Mouse (Mus musculus): ENCODE data around the gene S1pr4. TPM values are rescaled to one million over a fixed set of nuclear protein-coding genes. Genes with fewer than 3 reads are reported as not detected.

The S1pr4 gene
- polyA plus RNA-seq, 2 experiments, result 1.5 to 1.8 TPM

DNA sequence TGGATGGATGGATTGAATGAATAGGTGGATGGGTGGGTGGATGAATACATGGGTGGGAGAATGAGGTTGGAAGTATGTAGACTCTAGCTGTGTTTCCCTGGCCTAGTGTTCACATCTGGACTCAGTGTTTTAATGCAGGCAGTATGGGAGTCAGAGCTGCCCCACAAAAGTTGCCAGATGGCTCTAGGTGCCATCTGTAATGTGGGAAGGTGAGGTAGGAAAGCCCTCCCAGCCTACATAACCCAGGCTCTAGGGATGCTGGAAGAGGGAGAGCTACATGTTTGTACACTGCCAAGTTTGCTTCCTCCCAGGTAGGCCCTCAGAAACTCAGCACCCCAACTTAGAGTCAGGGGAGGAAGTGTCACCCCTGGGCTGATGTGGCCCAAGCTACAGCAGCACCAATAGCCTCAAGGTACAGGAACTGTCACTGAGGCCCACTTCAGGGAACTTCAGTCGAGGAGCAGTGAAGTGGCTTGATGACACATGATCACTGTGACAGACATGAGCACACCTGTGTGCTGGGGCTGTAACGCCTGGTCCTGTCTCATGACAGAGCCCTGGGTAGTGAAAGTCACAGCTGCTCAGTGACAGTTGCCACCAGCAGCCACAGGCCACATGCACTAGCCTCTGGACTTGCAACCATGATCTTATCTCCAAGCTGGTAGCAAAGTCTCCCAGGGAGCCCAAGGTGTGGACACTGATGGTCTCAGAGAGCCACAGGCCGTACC, 38.6 kb upstream of the S1pr4 start:
- no peaks in the 10 kb centered on the region for H3K9me3 ChIP-seq (ENCODE audit: control insufficient read depth, low read length)
- no peak for ATAC-seq (ENCODE audit: insufficient read depth)
- H3K9ac ChIP-seq (replicated peaks), result no peak overlapping the region
- H3K27me3 ChIP-seq (ENCODE audit: control insufficient read depth, insufficient read depth, low read length), result no peaks in the 10 kb centered on the region
- H3K36me3 ChIP-seq (replicated peaks; ENCODE audit: control insufficient read depth, insufficient read depth, low read depth), result no peaks in the 10 kb centered on the region
- DNase-seq (ENCODE audit: low read depth in 3 of 3, low spot score in 3 of 3), result no peak
- 63% methylated on average over 3 of the region's 3 CpGs for WGBS (ENCODE audit: insufficient replicate concordance)
- H3K27ac ChIP-seq, result no peak overlapping the region
- TF ChIP-seq EP300 (IDR thresholded peaks at IDR 0.05; ENCODE audit: low read depth) (no peak), CTCF (IDR thresholded peaks at IDR 0.05; ENCODE audit: low read depth) (no peak)
- no peak overlapping the region for H3K4me3 ChIP-seq (ENCODE audit: insufficient read depth in 1 of 2, low read depth in 2 of 2, low read length in 2 of 2)
- peaks cover 2 to 13% of the 10 kb centered on the region in 2 experiments; a peak in 2 of 4 replicates for H3K4me1 ChIP-seq (replicated peaks; ENCODE audit: control insufficient read depth in 2 of 2, insufficient read depth in 2 of 2, low read length in 1 of 2)
- no peak overlapping the region for H3K4me2 ChIP-seq (ENCODE audit: low read depth)

DNA sequence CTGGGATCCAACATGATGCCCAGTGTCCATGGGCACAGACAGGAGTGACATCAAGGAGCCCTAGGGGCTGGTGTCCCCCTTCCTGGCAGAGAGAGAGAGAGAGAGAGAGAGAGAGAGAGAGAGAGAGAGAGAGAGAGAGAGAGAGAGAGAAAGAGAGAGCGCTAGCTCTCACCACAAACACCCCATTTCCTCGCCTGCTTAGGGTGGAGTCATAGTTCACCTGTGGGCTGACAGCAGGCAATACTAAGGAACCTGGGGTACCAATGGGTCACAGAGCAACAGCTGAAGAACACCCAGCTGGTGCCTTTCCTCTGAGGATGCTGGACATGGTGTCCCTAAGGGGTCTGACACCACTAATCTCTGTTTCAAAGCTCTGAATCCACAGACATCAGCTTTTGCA, 37.5 kb upstream of the S1pr4 start:
- Histone ChIP-seq H3K4me3 (ENCODE audit: insufficient read depth in 1 of 2, low read depth in 2 of 2, low read length in 2 of 2) (no peak overlapping the region), H3K9me3 (ENCODE audit: control insufficient read depth, low read length) (no peaks in the 10 kb centered on the region), H3K9ac (replicated peaks) (no peak overlapping the region), H3K27ac (no peak overlapping the region), H3K4me2 (ENCODE audit: low read depth) (no peak overlapping the region), H3K27me3 (ENCODE audit: control insufficient read depth, insufficient read depth, low read length) (no peaks in the 10 kb centered on the region), H3K36me3 (replicated peaks; ENCODE audit: control insufficient read depth, insufficient read depth, low read depth) (peaks cover 7% of the 10 kb centered on the region), H3K4me1 (replicated peaks; ENCODE audit: control insufficient read depth in 2 of 2, insufficient read depth in 2 of 2, low read length in 1 of 2) (peaks cover 0 to 4% of the 10 kb centered on the region in 2 experiments; a peak in 1 of 4 replicates)
- 56% methylated on average over 2 of the region's 2 CpGs for WGBS (ENCODE audit: insufficient replicate concordance)
- DNase-seq (ENCODE audit: low read depth in 3 of 3, low spot score in 3 of 3) (no peak), ATAC-seq (ENCODE audit: insufficient read depth) (no peak)
- no peak for TF ChIP-seq EP300 (IDR thresholded peaks at IDR 0.05; ENCODE audit: low read depth)
- no peak for TF ChIP-seq CTCF (IDR thresholded peaks at IDR 0.05; ENCODE audit: low read depth)

GRCm38 (mm10) chr10:81536734-81537133, 36.8 kb upstream of the S1pr4 start:
- no peak for ATAC-seq (ENCODE audit: insufficient read depth)
- DNase-seq (ENCODE audit: low read depth in 3 of 3, low spot score in 3 of 3), result no peak
- Histone ChIP-seq H3K4me2 (ENCODE audit: low read depth) (no peak overlapping the region), H3K4me3 (ENCODE audit: insufficient read depth in 1 of 2, low read depth in 2 of 2, low read length in 2 of 2) (no peak overlapping the region), H3K27ac (no peak overlapping the region), H3K9me3 (ENCODE audit: control insufficient read depth, low read length) (no peaks in the 10 kb centered on the region), H3K36me3 (replicated peaks; ENCODE audit: control insufficient read depth, insufficient read depth, low read depth) (peaks cover 7% of the 10 kb centered on the region), H3K9ac (replicated peaks) (no peak overlapping the region), H3K4me1 (replicated peaks; ENCODE audit: control insufficient read depth in 2 of 2, insufficient read depth in 2 of 2, low read length in 1 of 2) (no peaks in the 10 kb centered on the region), H3K27me3 (ENCODE audit: control insufficient read depth, insufficient read depth, low read length) (no peaks in the 10 kb centered on the region)
- WGBS (ENCODE audit: insufficient replicate concordance), result 58% methylated on average over 6 of the region's 6 CpGs
- TF ChIP-seq CTCF (IDR thresholded peaks at IDR 0.05; ENCODE audit: low read depth) (peak; percentile 78), EP300 (IDR thresholded peaks at IDR 0.05; ENCODE audit: low read depth) (no peak)

GRCm38 (mm10) chr10:81534826-81535225, 34.9 kb upstream of the S1pr4 start:
- DNase-seq (ENCODE audit: low read depth in 3 of 3, low spot score in 3 of 3) (no peak), ATAC-seq (ENCODE audit: insufficient read depth) (no peak)
- TF ChIP-seq CTCF (IDR thresholded peaks at IDR 0.05; ENCODE audit: low read depth) (no peak), EP300 (IDR thresholded peaks at IDR 0.05; ENCODE audit: low read depth) (no peak)
- peaks cover 7% of the 10 kb centered on the region for H3K36me3 ChIP-seq (replicated peaks; ENCODE audit: control insufficient read depth, insufficient read depth, low read depth)
- H3K4me3 ChIP-seq (ENCODE audit: insufficient read depth in 1 of 2, low read depth in 2 of 2, low read length in 2 of 2), result no peak overlapping the region
- WGBS (ENCODE audit: insufficient replicate concordance), result 81% methylated on average over 16 of the region's 16 CpGs
- no peaks in the 10 kb centered on the region for H3K9me3 ChIP-seq (ENCODE audit: control insufficient read depth, low read length)
- no peak overlapping the region for H3K27ac ChIP-seq
- H3K4me1 ChIP-seq (replicated peaks; ENCODE audit: control insufficient read depth in 2 of 2, insufficient read depth in 2 of 2, low read length in 1 of 2), result no peaks in the 10 kb centered on the region
- H3K27me3 ChIP-seq (ENCODE audit: control insufficient read depth, insufficient read depth, low read length), result no peaks in the 10 kb centered on the region
- H3K4me2 ChIP-seq (ENCODE audit: low read depth), result no peak overlapping the region
- no peak overlapping the region for H3K9ac ChIP-seq (replicated peaks)

- Histone ChIP-seq H3K4me3 (ENCODE audit: insufficient read depth in 1 of 2, low read depth in 2 of 2, low read length in 2 of 2) (no peak overlapping the region), H3K4me1 (replicated peaks; ENCODE audit: control insufficient read depth in 2 of 2, insufficient read depth in 2 of 2, low read length in 1 of 2) (peaks cover 13 to 15% of the 10 kb centered on the region in 2 experiments), H3K9ac (replicated peaks) (no peak overlapping the region), H3K4me2 (ENCODE audit: low read depth) (no peak overlapping the region), H3K9me3 (ENCODE audit: control insufficient read depth, low read length) (no peaks in the 10 kb centered on the region), H3K36me3 (replicated peaks; ENCODE audit: control insufficient read depth, insufficient read depth, low read depth) (no peaks in the 10 kb centered on the region; the same call in 1 of the 2 replicates), H3K27ac (no peak overlapping the region), H3K27me3 (ENCODE audit: control insufficient read depth, insufficient read depth, low read length) (no peaks in the 10 kb centered on the region)
- no peak for ATAC-seq (ENCODE audit: insufficient read depth)
- TF ChIP-seq CTCF (IDR thresholded peaks at IDR 0.05; ENCODE audit: low read depth), result peak; percentile 100
- TF ChIP-seq EP300 (IDR thresholded peaks at IDR 0.05; ENCODE audit: low read depth), result no peak
- DNase-seq (ENCODE audit: low read depth in 3 of 3, low spot score in 3 of 3), result peak in 1 of 3 experiments; percentile 60
- WGBS (ENCODE audit: insufficient replicate concordance), result 7% methylated on average over 14 of the region's 14 CpGs
Observed at GRCm38 (mm10) chr10:81526779-81527178, 26.8 kb upstream of the S1pr4 start.
